Mouse (Mus musculus): ENCODE data around the gene Gfpt2. TPM values are rescaled to one million over a fixed set of nuclear protein-coding genes. Genes with fewer than 3 reads are reported as not detected.

Gene Gfpt2
- polyA plus RNA-seq, 1 experiment, result 0.52 TPM

DNA sequence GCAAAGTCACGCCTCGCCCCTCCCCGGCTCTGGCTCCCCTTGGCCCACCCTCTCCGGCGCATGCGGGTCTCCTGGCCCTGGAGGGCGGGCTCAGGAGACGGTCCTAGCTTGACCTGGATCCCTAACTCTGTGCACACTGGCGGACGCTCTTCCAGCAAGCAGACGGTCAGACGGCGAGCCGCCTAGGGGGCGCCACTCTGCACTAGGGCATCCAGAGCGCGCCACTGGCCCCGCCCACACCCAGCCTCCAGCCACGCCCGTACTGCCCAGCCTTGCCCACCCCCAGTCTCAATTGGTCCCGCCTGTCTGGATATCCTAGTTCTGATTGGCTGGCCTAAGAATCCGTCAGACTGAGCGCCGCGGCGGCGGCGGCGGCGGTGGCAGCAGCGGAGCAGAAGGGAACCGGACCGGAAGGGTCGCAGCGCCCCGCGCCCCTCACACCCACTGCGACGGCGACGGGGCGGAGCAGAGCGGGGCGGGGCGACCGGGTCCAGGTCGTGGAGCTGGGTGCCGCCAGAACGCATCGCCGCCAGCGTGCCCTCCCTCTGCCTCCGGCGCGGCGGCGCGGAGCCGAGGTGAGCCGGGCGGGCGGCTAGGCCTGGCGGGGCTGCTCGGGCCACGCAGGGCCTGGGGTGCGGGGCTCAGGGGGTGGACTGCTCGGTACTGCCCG lies 52.6 kb downstream of the Gfpt2 start, which contains the start of gene Mapk9:
Gene Mapk9 (plus strand): TSS at position 351 of the 670 bp plus-strand sequence.
- H3K36me3 ChIP-seq (ENCODE audit: control insufficient read depth, insufficient read depth), result no peaks in the 10 kb centered on the region
- H3K4me2 ChIP-seq (ENCODE audit: low read depth), result peak within 1 kb of the TSS; percentile 93
- H3ac ChIP-seq (ENCODE audit: control insufficient read depth, insufficient read length), result peak within 1 kb of the TSS; percentile 63
- H3K4me3 ChIP-seq, result peak within 1 kb of the TSS; percentile 39
- H3K27me3 ChIP-seq (ENCODE audit: control insufficient read depth, insufficient read depth, insufficient read length), result no peaks in the 10 kb centered on the region
- TF ChIP-seq MYOG (IDR thresholded peaks at IDR 0.05; ENCODE audit: control insufficient read depth in 1 of 3, insufficient read depth in 1 of 3, insufficient read length in 2 of 3, low read depth in 2 of 3) (peak in 1 of 3 experiments; percentile 17), TCF3 (IDR thresholded peaks at IDR 0.05; ENCODE audit: insufficient read length, low read depth) (no peak), E2F4 (IDR thresholded peaks at IDR 0.05; ENCODE audit: insufficient read depth) (peak; percentile 34), SRF (IDR thresholded peaks at IDR 0.05; ENCODE audit: control insufficient read depth, insufficient read length, low read depth) (no peak), POLR2AphosphoS2 (IDR thresholded peaks at IDR 0.05; ENCODE audit: insufficient read length, low read depth) (peak; percentile 36), POLR2A (IDR thresholded peaks at IDR 0.05; ENCODE audit: insufficient read length, low read depth) (peak; percentile 65), MYOD1 (IDR thresholded peaks at IDR 0.05; ENCODE audit: control insufficient read depth in 1 of 3, insufficient read length in 2 of 3, low read depth in 2 of 3) (peak in 1 of 3 experiments; percentile 0), REST (IDR thresholded peaks at IDR 0.05; ENCODE audit: insufficient read depth, insufficient read length) (no peak)
- H3K79me2 ChIP-seq (ENCODE audit: control insufficient read depth, insufficient read depth), result peaks cover 12% of the 10 kb centered on the region

DNA sequence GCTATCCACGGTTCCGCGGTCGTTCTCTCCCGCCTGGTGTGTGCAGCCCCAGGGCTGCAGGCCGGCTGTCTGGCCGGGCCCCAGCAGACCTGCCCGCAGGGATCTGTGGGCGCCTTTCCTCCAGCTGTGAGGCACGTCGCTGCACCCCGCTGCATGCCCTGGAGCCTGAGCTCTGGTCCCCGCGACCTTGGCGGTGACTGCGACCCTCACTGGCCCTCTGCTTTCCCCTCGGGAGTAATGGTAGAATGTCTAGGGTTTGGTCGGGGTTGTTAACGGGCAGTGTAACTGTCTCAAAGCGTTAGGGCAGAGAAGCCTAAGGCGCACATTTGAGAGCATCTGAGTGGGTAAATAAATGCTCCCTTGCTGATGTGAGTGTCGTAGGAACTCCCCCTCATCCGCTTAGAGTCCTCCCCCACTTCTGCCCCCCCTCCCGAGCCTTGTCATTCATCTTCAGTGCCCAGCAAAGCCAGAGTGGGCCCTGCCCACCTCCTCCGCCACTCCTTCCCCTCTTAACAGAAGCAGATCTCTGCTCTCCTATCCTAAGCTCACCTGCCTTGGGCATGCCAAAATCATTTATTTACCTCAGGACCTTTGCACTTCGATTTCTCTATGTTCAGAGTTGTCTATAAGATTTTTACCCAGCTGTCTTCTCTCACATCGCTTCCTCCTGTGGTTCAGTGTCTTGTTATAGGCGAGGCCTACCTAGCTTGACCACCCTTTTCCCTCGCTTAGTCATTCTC lies 53.3 kb downstream of the Gfpt2 start:
- Histone ChIP-seq H3K4me3 (peak overlapping the region; percentile 39), H3K79me2 (ENCODE audit: control insufficient read depth, insufficient read depth) (peaks cover 12% of the 10 kb centered on the region), H3K4me2 (ENCODE audit: low read depth) (peak overlapping the region; percentile 93), H3K36me3 (ENCODE audit: control insufficient read depth, insufficient read depth) (no peaks in the 10 kb centered on the region), H3ac (ENCODE audit: control insufficient read depth, insufficient read length) (peak overlapping the region; percentile 63), H3K27me3 (ENCODE audit: control insufficient read depth, insufficient read depth, insufficient read length) (no peaks in the 10 kb centered on the region)
- TF ChIP-seq MYOD1 (IDR thresholded peaks at IDR 0.05; ENCODE audit: control insufficient read depth in 1 of 3, insufficient read length in 2 of 3, low read depth in 2 of 3) (no peak), POLR2A (IDR thresholded peaks at IDR 0.05; ENCODE audit: insufficient read length, low read depth) (no peak), USF1 (IDR thresholded peaks at IDR 0.05; ENCODE audit: low read depth) (no peak), MAX (IDR thresholded peaks at IDR 0.05; ENCODE audit: low read depth) (no peak), E2F4 (IDR thresholded peaks at IDR 0.05; ENCODE audit: insufficient read depth) (no peak), TCF12 (IDR thresholded peaks at IDR 0.05; ENCODE audit: insufficient read depth, poor library complexity, severe bottlenecking) (no peak), CEBPB (IDR thresholded peaks at IDR 0.05; ENCODE audit: insufficient read depth, poor library complexity, severe bottlenecking) (no peak), REST (IDR thresholded peaks at IDR 0.05; ENCODE audit: insufficient read depth, insufficient read length) (no peak), SRF (IDR thresholded peaks at IDR 0.05; ENCODE audit: control insufficient read depth, insufficient read length, low read depth) (no peak), POLR2AphosphoS2 (IDR thresholded peaks at IDR 0.05; ENCODE audit: insufficient read length, low read depth) (no peak), MYOG (IDR thresholded peaks at IDR 0.05; ENCODE audit: control insufficient read depth in 1 of 3, insufficient read depth in 1 of 3, insufficient read length in 2 of 3, low read depth in 2 of 3) (no peak), TCF3 (IDR thresholded peaks at IDR 0.05; ENCODE audit: insufficient read length, low read depth) (no peak)

DNA sequence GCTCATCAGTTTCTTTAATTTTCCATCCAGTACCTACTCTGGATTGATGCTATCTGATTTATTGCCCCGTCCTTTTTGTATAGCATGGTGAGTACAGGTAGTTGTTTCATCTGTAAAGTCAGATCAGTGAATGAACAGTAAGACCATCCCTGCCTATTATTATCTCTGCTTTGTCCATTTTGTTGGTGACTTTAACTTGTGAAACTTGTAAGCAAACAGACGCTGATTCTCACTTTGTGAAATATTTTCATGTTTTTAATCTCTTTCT lies 53.8 kb downstream of the Gfpt2 start:
- no peak for TF ChIP-seq SRF (IDR thresholded peaks at IDR 0.05; ENCODE audit: control insufficient read depth, insufficient read length, low read depth)
- no peak for TF ChIP-seq POLR2A (IDR thresholded peaks at IDR 0.05; ENCODE audit: insufficient read length, low read depth)
- no peak for TF ChIP-seq MYOD1 (IDR thresholded peaks at IDR 0.05; ENCODE audit: control insufficient read depth in 1 of 3, insufficient read length in 2 of 3, low read depth in 2 of 3)
- TF ChIP-seq POLR2AphosphoS2 (IDR thresholded peaks at IDR 0.05; ENCODE audit: insufficient read length, low read depth), result no peak
- TF ChIP-seq TCF3 (IDR thresholded peaks at IDR 0.05; ENCODE audit: insufficient read length, low read depth), result no peak
- TF ChIP-seq REST (IDR thresholded peaks at IDR 0.05; ENCODE audit: insufficient read depth, insufficient read length), result no peak
- TF ChIP-seq CEBPB (IDR thresholded peaks at IDR 0.05; ENCODE audit: insufficient read depth, poor library complexity, severe bottlenecking), result no peak
- no peak for TF ChIP-seq MYOG (IDR thresholded peaks at IDR 0.05; ENCODE audit: control insufficient read depth in 1 of 3, insufficient read depth in 1 of 3, insufficient read length in 2 of 3, low read depth in 2 of 3)
- TF ChIP-seq USF1 (IDR thresholded peaks at IDR 0.05; ENCODE audit: low read depth), result no peak
- TF ChIP-seq TCF12 (IDR thresholded peaks at IDR 0.05; ENCODE audit: insufficient read depth, poor library complexity, severe bottlenecking), result no peak
- no peak for TF ChIP-seq MAX (IDR thresholded peaks at IDR 0.05; ENCODE audit: low read depth)
- no peak for TF ChIP-seq E2F4 (IDR thresholded peaks at IDR 0.05; ENCODE audit: insufficient read depth)
- H3K27me3 ChIP-seq (ENCODE audit: control insufficient read depth, insufficient read depth, insufficient read length), result no peaks in the 10 kb centered on the region
- H3K79me2 ChIP-seq (ENCODE audit: control insufficient read depth, insufficient read depth), result peaks cover 12% of the 10 kb centered on the region
- H3K36me3 ChIP-seq (ENCODE audit: control insufficient read depth, insufficient read depth), result no peaks in the 10 kb centered on the region
- peak overlapping the region; percentile 39 for H3K4me3 ChIP-seq
- no peak overlapping the region for H3ac ChIP-seq (ENCODE audit: control insufficient read depth, insufficient read length)
- H3K4me2 ChIP-seq (ENCODE audit: low read depth), result peak overlapping the region; percentile 93

DNA sequence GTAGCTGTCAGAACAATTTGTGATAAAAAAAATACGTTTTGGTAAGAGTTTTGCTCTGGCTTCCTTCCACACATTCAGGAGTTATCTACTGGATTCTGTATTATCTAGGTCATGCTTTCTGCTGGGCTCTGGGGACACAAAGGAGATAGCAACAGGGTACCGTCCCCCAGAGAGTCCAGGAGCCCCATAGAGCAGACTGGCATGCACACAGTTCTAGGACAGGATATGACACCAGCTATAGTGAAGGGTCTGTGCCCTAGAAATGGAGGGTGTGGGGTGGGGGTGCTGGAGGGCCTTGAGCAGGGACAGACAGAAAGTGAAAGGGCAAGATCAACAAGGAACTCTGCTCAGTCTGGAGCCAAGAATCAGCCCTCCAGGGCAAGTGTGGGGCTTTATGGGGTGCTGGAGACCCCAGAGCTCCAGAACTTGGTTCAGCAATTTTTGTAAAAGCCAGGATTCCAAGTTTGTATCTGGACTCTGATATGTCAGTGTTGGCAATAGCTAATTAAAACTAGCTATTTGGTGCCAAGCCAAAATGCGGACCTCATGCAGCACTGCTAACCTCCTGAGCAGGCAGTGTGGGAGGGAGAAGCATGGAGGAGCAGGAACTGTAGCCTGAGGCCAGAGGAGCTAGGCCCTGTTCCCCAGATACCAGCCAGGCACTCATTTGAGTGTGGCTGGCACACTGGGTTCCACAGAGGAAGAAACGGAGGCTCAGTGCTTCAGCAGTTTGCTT lies 54.3 kb downstream of the Gfpt2 start:
- TF ChIP-seq USF1 (IDR thresholded peaks at IDR 0.05; ENCODE audit: low read depth) (no peak), POLR2A (IDR thresholded peaks at IDR 0.05; ENCODE audit: insufficient read length, low read depth) (no peak), TCF12 (IDR thresholded peaks at IDR 0.05; ENCODE audit: insufficient read depth, poor library complexity, severe bottlenecking) (no peak), SRF (IDR thresholded peaks at IDR 0.05; ENCODE audit: control insufficient read depth, insufficient read length, low read depth) (no peak), POLR2AphosphoS2 (IDR thresholded peaks at IDR 0.05; ENCODE audit: insufficient read length, low read depth) (no peak), E2F4 (IDR thresholded peaks at IDR 0.05; ENCODE audit: insufficient read depth) (no peak), TCF3 (IDR thresholded peaks at IDR 0.05; ENCODE audit: insufficient read length, low read depth) (no peak), MAX (IDR thresholded peaks at IDR 0.05; ENCODE audit: low read depth) (no peak), MYOD1 (IDR thresholded peaks at IDR 0.05; ENCODE audit: control insufficient read depth in 1 of 3, insufficient read length in 2 of 3, low read depth in 2 of 3) (no peak), REST (IDR thresholded peaks at IDR 0.05; ENCODE audit: insufficient read depth, insufficient read length) (no peak), MYOG (IDR thresholded peaks at IDR 0.05; ENCODE audit: control insufficient read depth in 1 of 3, insufficient read depth in 1 of 3, insufficient read length in 2 of 3, low read depth in 2 of 3) (no peak), CEBPB (IDR thresholded peaks at IDR 0.05; ENCODE audit: insufficient read depth, poor library complexity, severe bottlenecking) (no peak)
- peak overlapping the region; percentile 39 for H3K4me3 ChIP-seq
- H3ac ChIP-seq (ENCODE audit: control insufficient read depth, insufficient read length), result no peak overlapping the region

More for the DNA sequence above, 54.3 kb downstream of the Gfpt2 start:
- H3K4me2 ChIP-seq (ENCODE audit: low read depth), result peak overlapping the region; percentile 93
- H3K79me2 ChIP-seq (ENCODE audit: control insufficient read depth, insufficient read depth), result peaks cover 12% of the 10 kb centered on the region
- H3K27me3 ChIP-seq (ENCODE audit: control insufficient read depth, insufficient read depth, insufficient read length), result no peaks in the 10 kb centered on the region
- no peaks in the 10 kb centered on the region for H3K36me3 ChIP-seq (ENCODE audit: control insufficient read depth, insufficient read depth)
